In the genomic region with DNA sequence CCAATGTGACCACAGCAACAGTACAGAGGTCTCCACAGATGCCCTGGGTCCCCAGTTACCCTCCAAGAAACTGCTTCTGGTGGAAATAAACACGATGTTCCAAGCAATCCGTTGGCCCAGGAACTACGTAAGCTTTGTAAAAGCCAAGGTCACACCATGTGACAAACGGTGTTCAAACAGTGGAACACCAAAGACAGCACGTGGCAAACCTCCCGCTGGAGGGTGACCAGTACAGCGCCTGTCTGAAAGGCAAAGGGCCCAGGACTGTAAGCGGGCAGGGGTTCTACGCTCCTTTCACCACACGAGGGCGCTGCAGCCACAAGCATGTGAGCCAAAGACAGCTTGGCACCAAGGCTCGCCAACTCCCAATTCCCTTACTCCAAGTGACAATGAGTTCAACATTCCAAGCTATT, we compare ENCODE assay signal across 7 mouse cellular contexts. TPM values are rescaled to one million over a fixed set of nuclear protein-coding genes. Genes with fewer than 3 reads are reported as not detected.
DNase-seq lines count a peak whose midpoint lies in the region; ATAC-seq lines count a peak whose summit lies in the region.

No protein-coding gene starts in this region.

- peak; percentile 74 for ATAC-seq in midbrain, embryonic 14.5 days (ENCODE audit: low FRiP score, low TSS enrichment)

- WGBS in embryonic facial prominence, embryonic 10.5 days: 3% methylated on average over 12 of the region's 12 CpGs
- WGBS in limb, embryonic 10.5 days: 6% methylated on average over 12 of the region's 12 CpGs
- 5% methylated on average over 12 of the region's 12 CpGs for WGBS in midbrain, embryonic 14.5 days

- no peak overlapping the region for H3K27ac ChIP-seq in embryonic facial prominence, embryonic 10.5 days (replicated peaks)
- H3K27ac ChIP-seq in limb, embryonic 10.5 days: no peak overlapping the region
- no peak overlapping the region for H3K27ac ChIP-seq in midbrain, embryonic 14.5 days (replicated peaks; ENCODE audit: low read depth, low read length)

- peaks cover 25% of the 10 kb centered on the region for H3K4me1 ChIP-seq in embryonic facial prominence, embryonic 10.5 days
- peaks cover 18% of the 10 kb centered on the region for H3K4me1 ChIP-seq in limb, embryonic 10.5 days
- peaks cover 10% of the 10 kb centered on the region; the same call in 1 of the 2 replicates for H3K4me1 ChIP-seq in midbrain, embryonic 14.5 days (ENCODE audit: control insufficient read depth, insufficient read depth, low read length)

- peaks cover 5% of the 10 kb centered on the region for H3K36me3 ChIP-seq in embryonic facial prominence, embryonic 10.5 days (replicated peaks)
- H3K36me3 ChIP-seq in limb, embryonic 10.5 days: peaks cover 11% of the 10 kb centered on the region; the same call in 1 of the 2 replicates
- H3K36me3 ChIP-seq in midbrain, embryonic 14.5 days (ENCODE audit: control insufficient read depth, insufficient read depth, low read length): no peaks in the 10 kb centered on the region

- H3K4me2 ChIP-seq in midbrain, embryonic 14.5 days (ENCODE audit: low read length): peak overlapping the region; percentile 40

- H3K9me3 ChIP-seq in embryonic facial prominence, embryonic 10.5 days: no peaks in the 10 kb centered on the region
- no peaks in the 10 kb centered on the region for H3K9me3 ChIP-seq in limb, embryonic 10.5 days (replicated peaks)
- no peaks in the 10 kb centered on the region for H3K9me3 ChIP-seq in midbrain, embryonic 14.5 days (ENCODE audit: control insufficient read depth, low read length)

- peak overlapping the region; percentile 30; the same call in 1 of the 2 replicates for H3K4me3 ChIP-seq in embryonic facial prominence, embryonic 10.5 days
- H3K4me3 ChIP-seq in limb, embryonic 10.5 days: no peak overlapping the region
- no peak overlapping the region for H3K4me3 ChIP-seq in midbrain, embryonic 14.5 days (replicated peaks; ENCODE audit: low read depth, low read length)

- H3K9ac ChIP-seq in midbrain, embryonic 14.5 days (replicated peaks; ENCODE audit: low read length): no peak overlapping the region; the same call in 1 of the 2 replicates

- peak; percentile 89 for DNase-seq in adrenal gland, adult 8-10 months
- DNase-seq in embryonic facial prominence, embryonic 10.5 days (ENCODE audit: low spot score): peak; percentile 92
- peak; percentile 98 for DNase-seq in heart, adult 11 months
- peak; percentile 94 for DNase-seq in kidney, adult 11 months
- peak; percentile 95 for DNase-seq in limb, embryonic 10.5 days (ENCODE audit: low spot score)
- DNase-seq in midbrain, embryonic 14.5 days: peak; percentile 95
- DNase-seq in spleen, adult 12 weeks (ENCODE audit: low spot score): peak; percentile 75

- H3K27me3 ChIP-seq in embryonic facial prominence, embryonic 10.5 days (replicated peaks; ENCODE audit: low read depth, poor library complexity, severe bottlenecking): peaks cover 4% of the 10 kb centered on the region; the same call in 1 of the 2 replicates
- 0 out of 2 replicates have a peak, but pooled peaks cover 5% of the 10 kb centered on the region for H3K27me3 ChIP-seq in limb, embryonic 10.5 days (ENCODE audit: low read depth, poor library complexity, severe bottlenecking)
- H3K27me3 ChIP-seq in midbrain, embryonic 14.5 days (ENCODE audit: control insufficient read depth, insufficient read depth, low read length): no peaks in the 10 kb centered on the region

RNA-seq across cellular contexts. Expression of a gene that starts 13.3 kb away (rescaled TPM):
- 1 to 10 TPM in 3 of 4 experiments, under 1 TPM in 1; 0.68 to 3.5 (median 1.6) TPM for total RNA-seq in adrenal gland, adult 8-10 months (2022)
- polyA plus RNA-seq in embryonic facial prominence, embryonic 10.5 days (2016; fragmentation: Nextera tagmentation; extraction: Ambion mirVana): 0.07 TPM in 1 of 2 replicates, not detected in the other
- 0.15 and 0.24 TPM in 2 replicates for polyA plus RNA-seq in limb, embryonic 10.5 days (2016; fragmentation: Nextera tagmentation; extraction: Ambion mirVana)
- polyA plus RNA-seq in midbrain, embryonic 14.5 days (2014; fragmentation: Nextera tagmentation; extraction: Ambion mirVana): 0.13 and 0.28 TPM in 2 replicates

RNA-seq across cellular contexts. Expression of a gene that starts 21.8 kb away (rescaled TPM):
- 100 to 1,000 TPM; 349 to 519 (median 450) TPM for total RNA-seq in adrenal gland, adult 8-10 months (2022)
- 78.9 and 82.0 TPM in 2 replicates for polyA plus RNA-seq in embryonic facial prominence, embryonic 10.5 days (2016; fragmentation: Nextera tagmentation; extraction: Ambion mirVana)
- polyA plus RNA-seq in limb, embryonic 10.5 days (2016; fragmentation: Nextera tagmentation; extraction: Ambion mirVana): 68.9 and 84.4 TPM in 2 replicates
- polyA plus RNA-seq in midbrain, embryonic 14.5 days (2014; fragmentation: Nextera tagmentation; extraction: Ambion mirVana): 111 and 112 TPM in 2 replicates

RNA-seq across cellular contexts. Expression of a gene that starts 58.6 kb away (rescaled TPM):
- total RNA-seq in adrenal gland, adult 8-10 months (2022): 10 to 100 TPM; 30.1 to 57.1 (median 41.9) TPM
- 0.49 and 0.64 TPM in 2 replicates for polyA plus RNA-seq in embryonic facial prominence, embryonic 10.5 days (2016; fragmentation: Nextera tagmentation; extraction: Ambion mirVana)
- 0.48 and 0.64 TPM in 2 replicates for polyA plus RNA-seq in limb, embryonic 10.5 days (2016; fragmentation: Nextera tagmentation; extraction: Ambion mirVana)
- polyA plus RNA-seq in midbrain, embryonic 14.5 days (2014; fragmentation: Nextera tagmentation; extraction: Ambion mirVana): 0.40 and 1.1 TPM in 2 replicates
